Mouse (Mus musculus) G1E (cell line): ENCODE data around the gene Lelp1.

Source experiments
- CTCF ChIP-seq: IDR thresholded peaks from 2 replicates; pipeline ENCODE4 v1.5.1; 2012; ENCODE audit warnings: low read depth, low read length, inconsistent platforms, mixed read lengths
- GATA1 ChIP-seq: IDR thresholded peaks from 2 replicates; pipeline ENCODE4 v1.6.1; 2012; ENCODE audit warnings: borderline replicate concordance, low read length, inconsistent platforms, mixed read lengths
- TAL1 ChIP-seq: conservative IDR thresholded peaks from 2 replicates; pipeline ENCODE4 v1.6.1; 2012; ENCODE audit warnings: low read depth, low read length, inconsistent platforms, mixed read lengths

DNA sequence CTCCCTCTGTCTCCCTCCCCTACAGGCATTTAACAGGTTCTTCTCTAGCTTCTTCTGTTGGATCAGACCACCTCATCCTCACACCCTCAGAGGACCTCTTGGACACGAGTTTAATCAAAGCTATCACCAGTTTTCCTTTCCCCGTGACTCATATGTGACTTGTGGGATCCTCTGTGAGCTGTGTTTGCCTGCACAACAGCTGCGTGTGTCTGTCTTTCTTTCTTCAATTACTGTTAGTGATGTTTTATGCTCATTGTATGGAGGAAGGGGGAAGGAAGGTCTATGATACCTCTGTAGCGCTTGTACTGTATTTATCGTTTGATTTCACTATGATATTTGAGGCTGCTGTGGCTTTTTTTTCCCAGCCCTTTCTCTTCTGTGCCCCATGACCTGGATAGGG is 5.4 kb upstream of the Lelp1 start:
- TF ChIP-seq CTCF (no peak), GATA1 (no peak), TAL1 (no peak)
